ENCODE assay signal across 19 mouse cellular contexts in genomic region chr9:37504348-37504747, GRCm38 (mm10). TPM values are rescaled to one million over a fixed set of nuclear protein-coding genes. Genes with fewer than 3 reads are reported as not detected.
DNase-seq lines count a peak whose midpoint lies in the region; ATAC-seq and TF ChIP-seq lines count a peak whose summit lies in the region.
"Had no signal": no experiment of that assay in that cellular context is flagged by ENCODE, and none has a peak within 500 bp of the region (broad histone marks: within the 10 kb centered on the region; RNA-seq: fewer than 3 reads in every experiment).

No protein-coding gene starts in this region.

- no peaks in the 10 kb centered on the region; the same call in 1 of the 2 replicates for H3K4me1 ChIP-seq in heart, adult 2 months (ENCODE audit: control insufficient read depth, insufficient read depth, low read length)
- no peaks in the 10 kb centered on the region for H3K4me1 ChIP-seq in lung, postnatal 0 days (ENCODE audit: insufficient read depth, low read depth, low read length)
- H3K4me1 ChIP-seq in stomach, postnatal 0 days (replicated peaks; ENCODE audit: control insufficient read depth, insufficient read depth): no peaks in the 10 kb centered on the region
- H3K4me1 ChIP-seq: embryonic facial prominence, embryonic 15.5 days; hindbrain, embryonic 13.5 days; limb, embryonic 15.5 days; midbrain, embryonic 10.5 days had no signal

- no peaks in the 10 kb centered on the region for H3K27me3 ChIP-seq in heart, adult 2 months (ENCODE audit: control insufficient read depth, insufficient read depth, low read length)
- H3K27me3 ChIP-seq in lung, postnatal 0 days (replicated peaks; ENCODE audit: insufficient read depth, low read length): no peaks in the 10 kb centered on the region
- H3K27me3 ChIP-seq in stomach, postnatal 0 days (ENCODE audit: control insufficient read depth, insufficient read depth, low read length): no peaks in the 10 kb centered on the region
- H3K27me3 ChIP-seq: embryonic facial prominence, embryonic 15.5 days; hindbrain, embryonic 13.5 days; limb, embryonic 15.5 days had no signal

- ATAC-seq in lung, postnatal 0 days: no peak
- no peak for ATAC-seq in stomach, postnatal 0 days (ENCODE audit: low FRiP score, low TSS enrichment)
- no peak for ATAC-seq in megakaryocyte-erythroid progenitor cell, adult 5-6 weeks (replicated peaks; ENCODE audit: low FRiP score, low TSS enrichment, poor library complexity, severe bottlenecking)

- H3K36me3 ChIP-seq in heart, adult 2 months (ENCODE audit: control insufficient read depth, insufficient read depth, low read length): no peaks in the 10 kb centered on the region
- H3K36me3 ChIP-seq in lung, postnatal 0 days (ENCODE audit: insufficient read depth, low read length): no peaks in the 10 kb centered on the region
- H3K36me3 ChIP-seq in stomach, postnatal 0 days (ENCODE audit: control insufficient read depth, insufficient read depth, low read length): no peaks in the 10 kb centered on the region
- H3K36me3 ChIP-seq: hindbrain, embryonic 13.5 days; limb, embryonic 15.5 days had no signal

- intact Hi-C loops in heart, adult 2 months (cut with DNase I): no loop called here
- intact Hi-C loops in heart, postnatal 36 days (cut with DNase I): no loop called here

- TF ChIP-seq POLR2A in heart, adult 2 months (IDR thresholded peaks at IDR 0.05; ENCODE audit: insufficient read depth, low read depth, low read length): no peak

- no peak overlapping the region for H3K4me2 ChIP-seq in lung, postnatal 0 days (replicated peaks; ENCODE audit: low read depth, low read length)
- H3K4me2 ChIP-seq in stomach, postnatal 0 days (replicated peaks; ENCODE audit: low read depth): no peak overlapping the region
- H3K4me2 ChIP-seq: embryonic facial prominence, embryonic 15.5 days; hindbrain, embryonic 13.5 days; limb, embryonic 15.5 days had no signal

- H3K4me3 ChIP-seq in heart, adult 2 months: no peak overlapping the region
- H3K4me3 ChIP-seq in lung, postnatal 0 days (ENCODE audit: low read depth, low read length): no peak overlapping the region
- H3K4me3 ChIP-seq in stomach, postnatal 0 days (ENCODE audit: low read depth, low read length): no peak overlapping the region
- H3K4me3 ChIP-seq: embryonic facial prominence, embryonic 15.5 days; heart, embryonic 10.5 days; hindbrain, embryonic 13.5 days; limb, embryonic 15.5 days; midbrain, embryonic 10.5 days had no signal

- peaks cover 3% of the 10 kb centered on the region; the same call in 1 of the 2 replicates for H3K79me2 ChIP-seq in heart, adult 2 months (replicated peaks; ENCODE audit: control insufficient read depth, insufficient read depth, low read length)

- TF ChIP-seq CTCF in heart, adult 2 months (IDR thresholded peaks at IDR 0.05): peak; percentile 62
- TF ChIP-seq CTCF in lung, postnatal 0 days (IDR thresholded peaks at IDR 0.05): peak; percentile 35
- TF ChIP-seq CTCF in stomach, postnatal 0 days (IDR thresholded peaks at IDR 0.05; ENCODE audit: low read depth): peak; percentile 14; the same call in 1 of the 2 replicates

- TF ChIP-seq EP300 in heart, adult 2 months (IDR thresholded peaks at IDR 0.05; ENCODE audit: insufficient read depth, low read depth, low read length): no peak
- no peak for TF ChIP-seq EP300 in lung, postnatal 0 days (IDR thresholded peaks at IDR 0.05)
- no peak for TF ChIP-seq EP300 in stomach, postnatal 0 days (optimal IDR thresholded peaks at IDR 0.05)

- H3K9ac ChIP-seq in heart, adult 2 months (ENCODE audit: low read depth, low read length): no peak overlapping the region
- H3K9ac ChIP-seq in lung, postnatal 0 days (replicated peaks; ENCODE audit: low read depth): no peak overlapping the region
- no peak overlapping the region for H3K9ac ChIP-seq in stomach, postnatal 0 days (ENCODE audit: low read length)
- H3K9ac ChIP-seq: embryonic facial prominence, embryonic 15.5 days; hindbrain, embryonic 13.5 days; limb, embryonic 15.5 days had no signal

- H3K9me3 ChIP-seq in lung, postnatal 0 days (ENCODE audit: low read length): no peaks in the 10 kb centered on the region
- H3K9me3 ChIP-seq in stomach, postnatal 0 days (ENCODE audit: control insufficient read depth, low read length): no peaks in the 10 kb centered on the region
- H3K9me3 ChIP-seq: embryonic facial prominence, embryonic 15.5 days; heart, embryonic 10.5 days; hindbrain, embryonic 13.5 days; limb, embryonic 15.5 days; midbrain, embryonic 10.5 days had no signal

- no peak for DNase-seq in heart, adult 2 months
- no peak for DNase-seq in heart, postnatal 36 days
- no peak for DNase-seq in lung, postnatal 0 days (ENCODE audit: low spot score)
- DNase-seq in lung, postnatal 36 days: no peak
- DNase-seq in NIH3T3 (ENCODE audit: low read depth): peak; percentile 7
- no peak for DNase-seq in stomach, postnatal 0 days (ENCODE audit: low spot score)
- DNase-seq in layer of hippocampus, adult 9-11 months: no peak
- DNase-seq: adrenal gland, postnatal 36 days; cerebellum, adult 9-10 months; gastrocnemius, postnatal 25 days; heart, postnatal 10 days; kidney, adult 18-20 months; kidney, postnatal 14 days had no signal

- no peak overlapping the region for H3K27ac ChIP-seq in heart, adult 2 months
- no peak overlapping the region for H3K27ac ChIP-seq in lung, postnatal 0 days (ENCODE audit: low read length)
- H3K27ac ChIP-seq in stomach, postnatal 0 days (replicated peaks): no peak overlapping the region
- H3K27ac ChIP-seq: embryonic facial prominence, embryonic 15.5 days; heart, embryonic 10.5 days; hindbrain, embryonic 13.5 days; limb, embryonic 15.5 days; midbrain, embryonic 10.5 days had no signal

RNA-seq across cellular contexts. Expression of gene Msantd2, which starts 15.2 kb away (rescaled TPM):
- total RNA-seq in heart, adult 2 months (2021): 1 to 10 TPM; 6.4 to 7.1 TPM
- 10.7 and 12.8 TPM in 2 replicates for polyA plus RNA-seq in heart, adult 2 months (2012; rRNA removed)
- total RNA-seq in heart, postnatal 36 days (2021): 1 to 10 TPM; 6.7 to 6.9 TPM
- 12.1 and 12.2 TPM in 2 replicates for polyA plus RNA-seq in lung, postnatal 0 days (2015; fragmentation: Nextera tagmentation; extraction: Ambion mirVana)
- 7.5 TPM in 2 replicates for polyA plus RNA-seq in stomach, postnatal 0 days (2015; fragmentation: Nextera tagmentation; extraction: Ambion mirVana)
- 15.0 and 36.3 TPM in 2 replicates for total RNA-seq in megakaryocyte-erythroid progenitor cell, adult 5-6 weeks (2014; fragmentation: Nextera tagmentation)
- 17.1 and 21.6 TPM in 2 replicates for total RNA-seq in megakaryocyte-erythroid progenitor cell, adult 5-6 weeks (2017)

RNA-seq across cellular contexts. Expression of gene Esam, which starts 23.5 kb away (rescaled TPM):
- 10 to 100 TPM; 58.5 to 81.3 TPM for total RNA-seq in heart, adult 2 months (2021)
- polyA plus RNA-seq in heart, adult 2 months (2012; rRNA removed): 77.1 and 87.2 TPM in 2 replicates
- total RNA-seq in heart, postnatal 36 days (2021): 10 to 100 TPM; 66.9 to 79.2 TPM
- 256 and 260 TPM in 2 replicates for polyA plus RNA-seq in lung, postnatal 0 days (2015; fragmentation: Nextera tagmentation; extraction: Ambion mirVana)
- 28.2 and 30.5 TPM in 2 replicates for polyA plus RNA-seq in stomach, postnatal 0 days (2015; fragmentation: Nextera tagmentation; extraction: Ambion mirVana)
- 0.45 TPM in 1 of 2 replicates, not detected in the other for total RNA-seq in megakaryocyte-erythroid progenitor cell, adult 5-6 weeks (2014; fragmentation: Nextera tagmentation)
- 2.1 and 4.5 TPM in 2 replicates for total RNA-seq in megakaryocyte-erythroid progenitor cell, adult 5-6 weeks (2017)

RNA-seq across cellular contexts. Expression of gene Vsig2, which starts 34.7 kb away (rescaled TPM):
- total RNA-seq in heart, adult 2 months (2021): 1 to 10 TPM; 2.5 to 4.9 TPM
- polyA plus RNA-seq in heart, adult 2 months (2012; rRNA removed): 16.0 and 21.1 TPM in 2 replicates
- total RNA-seq in heart, postnatal 36 days (2021): 1 to 10 TPM; 4.0 to 4.7 TPM
- polyA plus RNA-seq in lung, postnatal 0 days (2015; fragmentation: Nextera tagmentation; extraction: Ambion mirVana): 85.6 and 94.9 TPM in 2 replicates
- 350 and 369 TPM in 2 replicates for polyA plus RNA-seq in stomach, postnatal 0 days (2015; fragmentation: Nextera tagmentation; extraction: Ambion mirVana)
- not detected in 2 replicates for total RNA-seq in megakaryocyte-erythroid progenitor cell, adult 5-6 weeks (2014; fragmentation: Nextera tagmentation)
- not detected in 2 replicates for total RNA-seq in megakaryocyte-erythroid progenitor cell, adult 5-6 weeks (2017)

RNA-seq across cellular contexts. Expression of gene Nrgn, which starts 48.4 kb away (rescaled TPM):
- total RNA-seq in heart, adult 2 months (2021): 10 to 100 TPM in 1 of 2 experiments, 1 to 10 TPM in 1; 4.0 to 27.2 TPM
- 8.6 and 21.7 TPM in 2 replicates for polyA plus RNA-seq in heart, adult 2 months (2012; rRNA removed)
- total RNA-seq in heart, postnatal 36 days (2021): 1 to 10 TPM; 4.5 to 6.1 TPM
- 4.0 and 4.2 TPM in 2 replicates for polyA plus RNA-seq in lung, postnatal 0 days (2015; fragmentation: Nextera tagmentation; extraction: Ambion mirVana)
- 2.3 and 2.6 TPM in 2 replicates for polyA plus RNA-seq in stomach, postnatal 0 days (2015; fragmentation: Nextera tagmentation; extraction: Ambion mirVana)
- total RNA-seq in megakaryocyte-erythroid progenitor cell, adult 5-6 weeks (2014; fragmentation: Nextera tagmentation): 16.8 and 21.8 TPM in 2 replicates
- total RNA-seq in megakaryocyte-erythroid progenitor cell, adult 5-6 weeks (2017): 7.1 and 8.3 TPM in 2 replicates

RNA-seq across cellular contexts. Expression of gene Siae, which starts 51.1 kb away (rescaled TPM):
- total RNA-seq in heart, adult 2 months (2021): 1 to 10 TPM; 7.7 to 8.2 TPM
- 7.7 and 18.7 TPM in 2 replicates for polyA plus RNA-seq in heart, adult 2 months (2012; rRNA removed)
- 1 to 10 TPM; 9.6 to 9.7 TPM for total RNA-seq in heart, postnatal 36 days (2021)
- polyA plus RNA-seq in lung, postnatal 0 days (2015; fragmentation: Nextera tagmentation; extraction: Ambion mirVana): 7.7 and 9.9 TPM in 2 replicates
- 6.9 and 7.7 TPM in 2 replicates for polyA plus RNA-seq in stomach, postnatal 0 days (2015; fragmentation: Nextera tagmentation; extraction: Ambion mirVana)
- total RNA-seq in megakaryocyte-erythroid progenitor cell, adult 5-6 weeks (2014; fragmentation: Nextera tagmentation): 15.3 and 16.8 TPM in 2 replicates
- total RNA-seq in megakaryocyte-erythroid progenitor cell, adult 5-6 weeks (2017): 9.6 and 11.3 TPM in 2 replicates

Comparison
In these comparisons a context has a peak if more than half of its experiments do, and no peak if none do; other contexts are left out.
1. RNA of gene Esam, which starts 23.5 kb away (total RNA-seq): 58.5 to 81.3 TPM in heart, adult 2 months and 66.9 to 79.2 TPM in heart, postnatal 36 days; 0.45 to 4.5 TPM in megakaryocyte-erythroid progenitor cell, adult 5-6 weeks; every median in the first group is over 10 times any median in the second.
2. Peak in every context shown above with its lines, with median percentiles within 50 percentile points of each other: CTCF ChIP-seq.